Mouse (Mus musculus) c-Kit-positive CD71-negative TER-119-negative erythroid progenitor cells, embryonic 14.5 days (primary cell): ENCODE measurements around the gene Gja8.

Experiments
- DNase-seq: peaks from one replicate; pipeline ENCODE4 v3.0.0-alpha.2; 2013; ENCODE audit warnings: low read depth

Gja8 gene

DNA sequence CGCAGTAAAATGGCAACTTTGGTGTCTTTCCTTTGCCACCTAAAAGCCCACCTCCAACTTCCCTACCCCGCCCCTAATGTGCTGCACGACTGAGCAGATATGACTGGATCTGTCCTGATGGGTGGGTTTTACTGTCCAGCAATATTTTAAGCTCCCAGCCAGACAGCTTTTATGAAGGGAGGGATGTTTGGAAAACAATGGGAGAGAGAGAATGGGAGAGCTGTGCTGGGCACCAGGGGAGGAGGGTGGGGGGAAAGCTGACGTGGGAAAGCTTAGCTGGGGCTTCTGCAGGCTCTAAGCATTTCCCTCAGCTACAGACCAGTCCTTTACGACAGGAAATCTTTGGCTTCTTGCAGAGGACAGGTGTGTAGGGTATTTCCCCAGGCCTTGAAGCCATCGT, at the start of gene Gja8:
Gja8 (minus strand) TSS at position 101 of the 400 bp plus-strand sequence.
- DNase-seq = no peak

DNA sequence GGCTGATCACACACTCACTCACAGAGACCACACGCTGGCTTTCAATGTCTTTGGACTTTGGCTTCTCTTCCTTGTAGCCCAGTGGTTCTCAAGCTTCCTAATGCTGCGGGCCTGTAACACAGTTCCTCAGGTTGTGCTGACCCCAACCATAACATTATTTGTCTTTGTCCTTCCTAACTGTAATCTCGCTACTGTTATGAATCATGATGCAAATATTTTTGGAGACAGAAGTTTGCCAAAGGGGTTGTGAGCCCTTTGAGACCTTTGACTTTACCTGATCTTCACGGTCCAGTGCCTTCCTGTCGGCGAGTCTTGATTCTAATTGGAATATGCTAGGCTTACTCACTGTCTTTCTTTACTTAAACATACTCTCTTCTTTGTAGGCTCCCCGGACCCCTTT, 48.6 kb upstream of the Gja8 start:
- DNase-seq = no peak

- DNase-seq = no peak
Observed at GRCm38 (mm10) chr3:96970986-96971385, 45.2 kb upstream of the Gja8 start.

- no peak for DNase-seq
Observed at GRCm38 (mm10) chr3:96963088-96964034, 37.5 kb upstream of the Gja8 start.

DNA sequence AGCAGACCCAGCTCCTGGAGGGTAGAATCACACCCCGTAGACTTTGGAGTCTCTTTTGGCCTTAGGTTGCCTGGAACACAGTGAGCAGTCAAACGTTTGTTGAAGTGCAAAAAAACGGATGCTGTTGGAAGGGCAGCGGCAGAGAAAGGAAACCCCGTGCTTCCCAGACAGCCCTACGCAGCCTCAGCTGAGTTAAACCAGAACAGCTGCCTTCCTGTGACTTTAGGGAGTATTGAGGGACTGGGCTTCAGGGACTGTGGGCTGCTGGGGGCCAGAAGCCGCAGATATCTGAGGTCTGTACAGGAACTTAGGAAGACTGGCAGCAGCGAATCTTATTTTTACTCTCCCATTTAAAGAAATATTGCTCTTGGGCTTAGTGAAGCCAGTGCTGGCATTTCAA, 34.8 kb upstream of the Gja8 start:
- no peak for DNase-seq

DNA sequence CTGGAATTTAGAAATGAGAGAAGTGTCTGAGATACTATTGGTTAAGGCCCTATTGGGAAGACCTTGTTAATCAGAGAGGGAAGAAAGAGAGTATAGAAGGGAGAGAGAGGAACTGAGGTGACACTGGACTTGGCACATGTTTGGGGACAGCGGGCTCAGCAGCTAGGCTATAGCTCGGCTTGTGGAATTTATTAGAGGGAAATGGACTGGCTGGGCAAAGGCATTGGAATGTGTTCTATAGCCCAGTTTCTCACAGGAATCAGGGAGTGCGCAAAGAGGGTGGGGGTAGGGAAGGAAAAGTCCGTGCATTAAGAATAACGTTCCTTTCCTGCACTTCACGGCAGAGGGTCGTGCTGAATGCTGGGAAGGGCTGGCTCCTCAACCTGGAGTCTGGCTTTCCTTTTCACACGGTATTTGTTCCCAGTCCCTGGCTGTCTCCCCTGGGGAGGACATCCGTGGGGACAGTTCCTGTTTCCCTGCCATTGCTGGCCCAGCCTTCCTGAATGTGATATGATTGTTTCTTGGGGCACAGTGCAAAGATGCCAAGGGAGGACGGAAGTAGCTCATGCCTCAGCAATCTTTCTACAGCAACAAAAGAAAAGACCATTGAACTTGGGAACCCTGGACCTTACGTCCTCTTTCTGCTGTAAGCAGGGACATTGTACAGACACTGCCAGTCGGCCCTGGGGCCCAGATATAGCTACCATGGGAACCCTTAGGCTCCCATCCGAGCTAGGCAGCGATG, 27.8 kb upstream of the Gja8 start:
- DNase-seq = no peak

DNA sequence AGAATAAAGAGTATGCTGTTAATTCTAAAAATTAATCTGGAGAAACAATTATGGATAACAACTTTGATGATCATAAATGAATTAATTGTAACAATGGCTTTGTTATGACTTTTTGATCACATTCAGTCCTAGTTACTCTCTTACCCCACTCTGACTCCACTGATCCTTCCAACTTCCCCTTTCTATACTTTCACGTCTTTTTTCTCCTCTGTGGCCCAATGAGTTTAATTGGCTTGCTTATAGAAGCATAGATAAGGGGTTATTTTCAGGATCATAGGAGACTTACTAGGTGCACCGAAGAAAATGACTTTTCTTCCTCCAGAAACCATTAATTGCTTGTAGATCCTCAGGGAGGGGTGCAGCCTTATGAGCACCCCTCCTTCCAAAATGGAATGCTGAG, 16.9 kb upstream of the Gja8 start:
- DNase-seq = no peak

DNA sequence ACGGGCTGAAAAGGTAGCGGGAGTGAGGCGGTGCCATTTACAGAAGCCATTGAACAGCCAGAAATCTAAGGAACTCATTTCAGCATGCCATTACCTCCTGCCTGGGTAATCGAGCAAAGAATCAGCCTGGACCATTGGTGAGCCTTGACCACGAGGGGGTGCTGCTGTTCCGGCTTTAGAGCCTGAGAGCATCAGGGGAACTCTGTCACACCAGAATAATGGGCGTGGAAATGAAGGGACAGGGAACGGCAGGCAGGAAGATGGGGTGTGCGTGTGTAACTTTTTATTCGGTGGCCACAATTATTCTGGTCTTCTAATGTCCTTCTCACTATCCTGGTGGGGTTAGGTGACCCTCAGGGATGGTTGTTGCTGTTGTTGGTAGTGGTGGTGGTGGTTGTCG, 12.9 kb upstream of the Gja8 start:
- peak; percentile 79 for DNase-seq

DNA sequence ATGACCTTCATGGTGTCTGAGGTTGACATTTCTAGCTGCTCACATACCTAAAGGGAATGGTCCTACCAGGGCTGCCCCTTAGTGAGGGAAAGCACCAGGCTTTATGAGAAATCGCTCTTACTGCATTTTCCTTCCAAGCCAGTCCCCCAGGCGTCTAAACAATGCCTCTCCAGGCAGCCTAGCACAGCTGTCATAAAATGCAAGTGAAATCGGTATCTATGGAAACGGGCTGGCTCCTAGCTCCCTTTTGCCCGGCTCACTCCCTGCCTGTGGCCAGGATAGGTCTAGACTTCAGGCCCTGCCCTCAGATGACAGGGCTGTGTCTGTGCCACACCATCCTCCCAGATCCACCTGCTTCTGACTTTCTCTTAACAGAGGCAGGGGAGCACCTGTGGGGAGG, 11.8 kb upstream of the Gja8 start:
- DNase-seq = no peak

GRCm38 (mm10) chr3:96936241-96936640, 10.4 kb upstream of the Gja8 start:
- peak; percentile 31 for DNase-seq

DNA sequence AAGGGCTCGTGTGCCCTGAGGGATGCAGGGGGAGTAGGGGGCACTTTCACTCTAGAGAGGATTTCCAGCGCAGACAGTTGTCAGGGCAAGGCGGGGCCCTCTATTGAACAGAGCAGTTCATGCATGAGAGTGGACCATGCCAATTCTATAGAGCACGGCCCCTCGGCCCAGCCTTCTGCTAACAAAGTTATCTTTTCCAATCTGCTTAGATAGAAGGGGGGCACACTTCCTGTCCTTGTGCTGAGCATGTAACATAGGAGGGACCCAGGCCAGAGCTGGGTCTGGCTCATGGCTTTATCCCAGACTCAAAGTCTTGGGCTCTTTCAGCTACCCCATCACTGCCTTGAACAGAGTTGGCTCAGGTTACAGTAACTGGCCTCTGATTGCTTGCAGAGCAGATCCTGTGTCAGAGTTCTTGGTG, 5.5 kb upstream of the Gja8 start:
- DNase-seq = no peak

GRCm38 (mm10) chr3:96924631-96925030, 1.2 kb downstream of the Gja8 start:
- DNase-seq = no peak

DNA sequence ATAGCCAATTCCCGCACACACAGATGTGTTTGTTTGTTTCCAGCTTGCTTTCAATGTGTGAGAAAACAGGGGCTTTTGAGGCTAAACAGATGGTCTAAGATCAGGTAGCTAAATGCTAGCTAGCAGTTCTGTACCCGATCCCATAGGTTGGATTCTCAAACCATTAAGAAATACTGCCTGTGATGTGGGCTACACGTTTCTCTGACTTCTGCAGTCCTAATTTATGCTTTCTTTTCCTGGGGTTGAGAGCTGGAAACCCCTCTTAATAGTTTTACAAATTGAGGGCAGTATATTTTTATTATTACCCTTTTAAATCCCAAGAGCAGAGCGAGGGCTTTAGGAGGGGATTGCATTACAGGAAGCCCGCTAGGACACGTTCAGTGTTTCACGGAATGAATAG, 4.8 kb downstream of the Gja8 start:
- no peak for DNase-seq

DNA sequence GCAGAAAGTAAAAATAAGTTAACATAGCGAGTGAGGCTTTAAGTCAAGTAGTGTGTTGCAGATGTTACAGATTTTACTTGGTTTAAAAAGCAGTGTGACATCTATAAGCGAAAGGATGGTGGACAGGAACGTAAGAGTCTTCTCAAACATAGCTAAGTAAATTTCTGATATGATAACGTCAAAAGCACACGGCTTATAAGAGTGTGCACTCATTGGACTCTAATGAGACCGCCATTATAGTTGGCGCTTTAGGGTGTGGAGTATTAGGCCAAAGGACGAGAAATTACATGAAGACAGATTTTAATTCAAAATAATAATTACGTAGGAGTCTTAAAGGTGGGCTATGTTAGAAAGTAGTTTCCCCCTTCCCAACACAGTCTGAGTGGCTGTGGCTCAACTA, 20.2 kb downstream of the Gja8 start:
- no peak for DNase-seq

- DNase-seq = peak; percentile 89
Observed at GRCm38 (mm10) chr3:96904851-96905541, 20.8 kb downstream of the Gja8 start, which contains the start of gene Gpr89. Gene Gpr89, minus strand, starts transcription at chr3:96905346.

DNA sequence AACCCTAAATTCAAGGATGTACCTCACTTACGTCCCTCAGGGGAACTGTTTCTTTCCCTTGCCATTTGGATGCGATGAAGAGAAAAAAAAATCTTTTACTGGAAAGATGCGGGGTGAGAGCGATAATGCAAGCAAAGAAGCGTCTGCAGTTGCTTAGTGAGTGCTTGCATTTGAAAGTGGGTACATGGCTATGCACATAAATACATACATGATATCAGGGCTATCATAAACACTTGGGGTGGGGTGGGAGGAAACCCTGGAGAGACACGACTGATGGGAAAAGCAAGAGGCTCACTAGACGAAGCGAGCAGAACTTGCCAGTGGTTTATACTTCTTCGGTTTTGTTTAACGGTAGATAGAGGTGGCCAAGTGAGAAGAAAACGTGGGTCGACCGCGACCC, 21.4 kb downstream of the Gja8 start, which contains the start of gene Gja5:
Gja5 (plus strand) TSS at position 301 of the 400 bp plus-strand sequence.
- DNase-seq = no peak

DNA sequence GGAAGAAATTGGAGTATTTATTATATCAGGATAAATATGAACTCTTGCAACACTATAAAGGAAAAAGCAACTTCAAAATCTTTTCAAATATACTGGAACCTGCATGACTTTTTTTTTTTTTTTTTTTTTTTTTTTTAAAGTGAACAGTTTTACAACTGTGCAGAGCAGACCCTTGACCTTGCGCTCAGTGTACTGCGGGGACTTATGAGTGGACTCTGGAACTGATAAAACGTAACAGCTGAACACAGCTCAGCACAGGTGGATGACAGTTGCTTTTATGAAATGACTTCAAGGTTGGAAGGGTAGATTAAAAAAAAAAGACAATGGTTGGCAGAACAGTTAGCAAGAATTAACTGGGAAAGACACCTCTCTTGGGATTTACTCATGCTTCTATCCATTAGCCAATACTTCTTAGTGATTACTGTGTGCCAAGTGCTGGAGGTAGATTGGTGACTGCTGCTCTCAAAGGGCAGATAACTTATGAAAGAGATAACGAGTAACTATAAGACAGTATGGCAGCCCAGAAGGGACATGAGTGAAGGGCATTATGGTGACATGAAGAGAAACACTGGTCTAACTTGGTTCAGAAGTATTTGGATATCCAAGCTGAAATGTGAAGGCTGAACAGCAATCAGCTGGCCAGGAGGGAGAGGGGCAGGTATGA, 23.4 kb downstream of the Gja8 start:
- DNase-seq = no peak

GRCm38 (mm10) chr3:96883690-96884089, 42.1 kb downstream of the Gja8 start:
- no peak for DNase-seq

- no peak for DNase-seq
Observed at GRCm38 (mm10) chr3:96882061-96882849, 43.6 kb downstream of the Gja8 start.

DNA sequence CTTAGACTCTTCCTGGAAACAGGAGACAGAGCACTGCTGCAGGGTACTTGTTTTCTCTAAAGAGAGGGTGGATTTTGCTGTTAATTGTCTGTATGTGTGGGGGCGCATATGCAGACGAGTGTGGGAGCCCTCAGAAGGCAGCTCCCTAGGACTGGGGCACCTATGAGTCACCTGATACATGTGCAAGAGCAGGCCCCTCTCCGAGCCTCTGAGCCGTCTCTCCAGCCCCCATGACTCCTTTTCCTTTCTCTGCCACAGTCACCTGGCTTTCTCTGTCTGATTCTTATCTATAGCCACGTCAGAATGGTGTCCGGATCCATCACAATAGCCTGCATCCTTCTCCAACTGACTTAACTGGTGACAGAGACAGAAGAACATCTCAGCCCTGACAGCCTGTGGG, 44.3 kb downstream of the Gja8 start:
- no peak for DNase-seq

GRCm38 (mm10) chr3:96880385-96880784, 45.4 kb downstream of the Gja8 start:
- DNase-seq = no peak
